In genomic region chr11:75259996-75260561, GRCm38 (mm10) we compare ENCODE assay signal across 9 mouse cellular contexts.
DNase-seq lines count a peak whose midpoint lies in the region; ATAC-seq and TF ChIP-seq lines count a peak whose summit lies in the region.
"Had no signal": no experiment of that assay in that cellular context is flagged by ENCODE, and none has a peak within 500 bp of the region (broad histone marks: within the 10 kb centered on the region; RNA-seq: fewer than 3 reads in every experiment).

No protein-coding gene starts in this region.

- no peaks in the 10 kb centered on the region for H3K36me3 ChIP-seq in liver, embryonic 12.5 days

- H3K4me1 ChIP-seq in cortical plate, adult 2 months (ENCODE audit: control insufficient read depth, insufficient read depth, low read length) = peaks cover 7% of the 10 kb centered on the region
- H3K4me1 ChIP-seq in liver, embryonic 12.5 days = peaks cover 33% of the 10 kb centered on the region

- no peak for TF ChIP-seq POLR2A in cortical plate, adult 2 months (IDR thresholded peaks at IDR 0.05; ENCODE audit: extremely low read depth, insufficient read depth, low read length)

- 61% methylated on average over 10 of the region's 10 CpGs for WGBS in liver, embryonic 12.5 days (ENCODE audit: insufficient replicate concordance)

- H3K9me3 ChIP-seq in liver, embryonic 12.5 days (replicated peaks) = no peaks in the 10 kb centered on the region

- DNase-seq in layer of hippocampus, adult 2 months (ENCODE audit: low spot score in 2 of 2) = peak in 1 of 2 experiments; percentile 53
- DNase-seq in layer of hippocampus, postnatal 25 days (ENCODE audit: extremely low spot score in 1 of 2, low spot score in 1 of 2) = no peak
- DNase-seq in adipocyte (ENCODE audit: low spot score) = peak; percentile 90
- peak; percentile 49 for DNase-seq in heart, postnatal 4 days
- peak; percentile 46 for DNase-seq in testis, postnatal 14 days (ENCODE audit: low spot score)
- no peak for DNase-seq in spleen, adult 18-20 months

- no peak for ATAC-seq in liver, embryonic 12.5 days
- ATAC-seq: Patski had no signal

- peaks cover 23% of the 10 kb centered on the region; the same call in 1 of the 2 replicates for H3K27me3 ChIP-seq in liver, embryonic 12.5 days (replicated peaks)
- H3K27me3 ChIP-seq: Patski had no signal

- peak overlapping the region; percentile 84 for H3K27ac ChIP-seq in layer of hippocampus, adult 2 months
- peak overlapping the region; percentile 34 for H3K27ac ChIP-seq in cortical plate, adult 2 months (ENCODE audit: insufficient read depth, low read length)
- H3K27ac ChIP-seq in liver, embryonic 12.5 days = no peak overlapping the region

- H3K9ac ChIP-seq in liver, embryonic 12.5 days = no peak overlapping the region

- no peak overlapping the region for H3K4me2 ChIP-seq in liver, embryonic 12.5 days

- TF ChIP-seq CTCF in layer of hippocampus, adult 2 months (conservative IDR thresholded peaks at IDR 0.05) = no peak
- TF ChIP-seq CTCF in cortical plate, adult 2 months (IDR thresholded peaks at IDR 0.05; ENCODE audit: extremely low read depth, insufficient read depth, low read length) = no peak

- no peak overlapping the region for H3K4me3 ChIP-seq in layer of hippocampus, adult 2 months
- no peak overlapping the region for H3K4me3 ChIP-seq in cortical plate, adult 2 months (ENCODE audit: insufficient read depth, low read length)
- H3K4me3 ChIP-seq in liver, embryonic 12.5 days = no peak overlapping the region

Comparison
In these comparisons a context has a peak if more than half of its experiments do, and no peak if none do; other contexts are left out.
1. DNase-seq: peak in adipocyte (single experiment), heart, postnatal 4 days (single experiment) and testis, postnatal 14 days (single experiment); none in layer of hippocampus, postnatal 25 days (0 of 2) and spleen, adult 18-20 months (0 of 2).